Mouse (Mus musculus) adipocyte (in vitro differentiated cells): ENCODE data around the gene Pank1.
A peak's percentile ranks its signal among the peaks of the same experiment; 100 is the strongest.

Source experiments
- DNase-seq: peaks from one replicate; pipeline ENCODE4 v3.0.0-alpha.2; 2016; ENCODE audit warnings: low spot score

The Pank1 gene

DNA sequence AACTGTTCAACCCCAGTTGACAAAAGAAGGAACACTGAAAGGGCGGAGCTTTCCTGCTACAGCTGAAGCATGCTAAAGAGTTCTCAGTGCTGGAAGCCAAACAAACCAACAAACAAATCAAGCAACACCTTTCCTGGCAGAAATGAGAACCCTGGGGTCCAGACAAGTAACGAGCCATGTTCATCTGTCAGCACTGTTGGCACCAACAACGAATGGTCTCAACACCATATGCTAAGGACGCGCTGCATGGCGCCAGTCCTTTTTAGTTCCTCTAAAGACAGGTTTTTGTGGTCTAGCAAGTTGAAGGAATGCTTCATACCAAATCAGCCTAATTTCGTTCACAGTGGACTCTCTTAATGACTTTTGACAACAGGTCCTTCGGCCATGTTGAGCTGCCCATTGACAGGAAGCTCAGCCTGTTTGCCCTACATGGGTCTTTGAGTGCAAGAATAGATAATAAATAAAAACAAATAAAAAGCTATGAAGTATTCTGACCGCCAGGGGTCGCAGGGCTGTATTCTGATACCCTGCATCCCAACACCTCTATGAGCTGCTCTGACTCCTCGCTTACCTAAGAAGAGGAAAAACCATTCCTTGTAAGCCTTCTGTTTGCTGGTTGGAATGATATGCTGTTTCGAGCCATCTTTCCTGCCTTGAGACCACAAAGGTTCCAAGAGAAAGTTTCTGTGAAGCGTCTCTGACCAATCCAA lies 53.2 kb downstream of the Pank1 start:
- DNase-seq, result peak; percentile 40

DNA sequence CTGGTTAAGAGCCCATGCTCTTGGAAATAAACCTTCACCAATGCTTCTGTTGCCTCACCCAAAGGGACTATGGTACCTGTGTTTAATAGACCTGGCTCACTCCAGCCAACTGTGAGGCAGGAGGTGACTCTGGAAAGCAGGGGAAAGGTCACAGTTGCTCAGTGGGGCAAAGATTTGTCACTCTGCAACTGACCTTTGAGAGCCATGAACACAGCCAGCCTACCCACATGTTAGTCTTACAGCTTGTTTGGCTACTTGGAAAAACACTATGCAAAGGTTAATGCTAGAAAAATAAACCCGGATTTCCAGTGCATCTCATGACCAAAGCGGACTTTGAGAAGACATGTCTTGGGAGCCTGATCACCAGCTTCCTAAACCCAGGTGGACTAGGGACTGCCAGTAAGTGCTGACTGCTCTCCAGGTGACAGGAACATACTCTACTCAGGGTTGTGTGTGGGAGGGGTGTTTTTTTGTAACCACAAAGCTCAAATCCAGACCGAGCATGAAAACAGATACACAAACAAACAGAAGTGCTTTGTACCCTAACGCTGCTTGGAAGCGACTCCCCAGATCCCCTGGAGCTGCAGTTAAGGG lies 59.6 kb downstream of the Pank1 start:
- DNase-seq, result peak; percentile 28

DNA sequence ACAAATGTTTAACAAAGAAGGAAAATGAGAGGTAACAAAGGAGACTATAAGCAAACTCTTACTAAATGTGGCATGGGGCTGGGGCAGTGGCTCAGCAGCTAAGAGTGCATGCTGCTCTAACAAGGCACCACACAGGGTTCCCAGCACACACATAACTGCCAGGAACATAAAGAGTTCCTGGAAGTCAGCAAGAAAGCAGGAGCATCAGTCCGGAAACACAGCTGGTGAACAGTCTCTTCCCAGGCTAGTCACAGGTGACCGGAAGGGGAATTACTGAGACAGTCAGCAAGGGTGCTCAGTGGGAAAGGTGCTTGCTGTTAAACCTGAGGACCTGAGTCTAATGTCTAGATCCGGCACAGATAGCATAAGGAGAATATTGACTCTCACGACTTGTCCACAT lies 63.9 kb downstream of the Pank1 start:
- DNase-seq, result no peak

DNA sequence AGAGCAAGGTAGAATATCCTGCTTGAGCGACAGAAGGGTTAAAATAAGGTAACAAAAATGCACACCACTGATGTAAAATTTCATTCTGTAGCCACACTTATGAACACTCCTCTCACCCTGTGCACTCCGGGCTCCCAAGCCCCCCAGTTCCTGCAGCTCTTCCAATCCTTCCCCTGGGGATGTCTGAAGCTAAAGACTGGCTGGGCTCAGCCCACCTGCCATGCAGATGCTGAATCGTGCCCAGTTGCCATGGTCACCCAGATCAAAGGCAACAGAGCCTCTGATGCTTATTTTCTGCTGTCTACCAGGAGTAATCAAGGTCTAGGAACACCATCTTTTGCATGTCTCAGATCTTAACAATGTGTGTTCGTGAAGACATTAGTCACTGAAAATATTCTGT lies 64.6 kb downstream of the Pank1 start:
- DNase-seq, result no peak

DNA sequence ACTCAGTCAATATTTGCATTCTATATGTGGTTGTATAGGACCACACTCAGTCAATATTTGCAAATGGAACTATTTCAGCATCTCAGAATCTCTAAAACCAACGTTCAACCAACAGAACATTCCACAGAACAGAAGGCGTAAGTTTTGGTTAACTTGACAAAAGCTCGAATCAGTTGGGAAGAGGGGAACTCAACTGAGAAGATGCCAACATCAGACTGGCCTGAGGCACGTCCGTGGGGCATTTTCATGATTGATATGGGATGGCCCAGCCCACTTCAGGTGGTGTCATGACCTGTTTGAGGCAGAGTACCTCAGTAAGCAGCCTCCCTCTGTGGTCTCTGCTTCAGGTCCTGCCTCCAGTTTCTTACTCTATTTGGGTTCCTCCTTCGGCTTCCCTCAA lies 65.3 kb downstream of the Pank1 start:
- no peak for DNase-seq

DNA sequence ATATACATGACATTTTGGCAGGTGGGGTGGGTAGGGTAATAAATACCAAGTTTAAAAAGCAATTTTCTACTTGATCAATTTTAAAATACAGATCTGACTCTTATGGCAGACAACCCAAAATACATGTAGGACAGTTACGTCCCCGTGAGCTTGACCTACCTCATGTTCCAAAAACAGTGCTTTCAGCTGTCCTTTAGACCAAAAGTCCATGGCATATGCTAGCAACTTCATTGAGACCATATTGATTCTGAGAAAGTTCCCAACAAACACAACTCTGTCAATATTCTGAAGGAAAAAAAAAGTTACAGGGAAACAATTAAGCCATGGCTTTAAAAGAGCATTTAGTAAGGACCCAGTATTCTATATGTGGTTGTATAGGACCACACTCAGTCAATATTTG lies 65.7 kb downstream of the Pank1 start:
- no peak for DNase-seq

DNA sequence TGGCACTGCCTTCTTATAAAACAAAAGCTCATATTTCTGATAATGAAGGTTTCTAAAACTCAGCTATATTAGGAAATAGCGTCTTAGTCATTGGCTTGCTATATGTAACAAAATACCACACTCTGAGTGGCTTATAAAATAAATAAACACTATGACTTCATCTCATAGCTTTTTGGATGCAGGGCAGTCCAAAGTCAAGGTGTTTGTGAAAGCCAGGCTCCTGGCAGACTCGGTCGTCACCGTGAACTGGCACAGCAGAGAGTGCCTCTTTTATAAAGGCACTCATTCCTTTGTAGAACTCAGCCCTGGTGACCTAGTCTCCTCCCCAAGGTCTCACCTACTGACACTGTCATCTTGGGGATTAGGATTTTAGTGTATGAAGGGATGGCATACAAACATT lies 66.5 kb downstream of the Pank1 start:
- no peak for DNase-seq

DNA sequence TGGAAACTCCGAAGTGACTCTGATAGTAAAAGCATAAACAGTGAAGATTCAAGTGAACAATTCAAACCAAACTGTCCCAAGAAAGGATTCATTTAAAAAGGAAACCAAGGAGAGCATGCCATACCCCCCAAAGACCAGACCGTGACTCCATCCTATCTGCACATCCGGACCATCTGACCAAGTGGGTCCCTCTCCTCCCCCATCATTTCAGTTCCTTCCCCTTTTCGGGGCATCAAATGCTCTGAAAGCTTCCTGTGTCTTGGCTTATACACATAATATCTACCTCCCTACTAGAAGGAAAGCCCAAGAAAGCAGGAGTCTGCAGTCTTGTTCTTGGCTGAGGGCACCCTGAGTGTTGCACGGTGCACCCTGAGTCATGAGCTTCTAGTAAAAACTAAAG lies 72.1 kb downstream of the Pank1 start:
- DNase-seq, result no peak

DNA sequence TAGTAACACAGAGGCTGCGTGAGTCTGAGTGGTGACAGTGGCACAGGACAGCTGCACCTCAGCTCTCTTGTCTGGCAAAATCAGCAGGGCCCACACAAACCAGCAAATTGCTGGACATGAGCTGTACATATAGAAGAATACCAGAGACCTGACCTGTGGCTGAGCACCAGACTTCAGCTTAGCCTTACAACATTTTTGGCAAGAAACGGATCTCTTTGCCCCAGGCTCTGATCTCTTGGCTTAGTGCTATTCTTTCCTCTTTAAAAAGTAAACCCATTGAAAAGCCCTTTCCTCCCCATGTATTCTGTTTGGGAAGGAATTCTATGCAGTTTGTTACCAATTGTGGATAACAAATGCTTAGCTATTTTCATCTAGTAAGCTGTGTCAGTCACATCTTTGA lies 74.2 kb downstream of the Pank1 start:
- peak; percentile 70 for DNase-seq

DNA sequence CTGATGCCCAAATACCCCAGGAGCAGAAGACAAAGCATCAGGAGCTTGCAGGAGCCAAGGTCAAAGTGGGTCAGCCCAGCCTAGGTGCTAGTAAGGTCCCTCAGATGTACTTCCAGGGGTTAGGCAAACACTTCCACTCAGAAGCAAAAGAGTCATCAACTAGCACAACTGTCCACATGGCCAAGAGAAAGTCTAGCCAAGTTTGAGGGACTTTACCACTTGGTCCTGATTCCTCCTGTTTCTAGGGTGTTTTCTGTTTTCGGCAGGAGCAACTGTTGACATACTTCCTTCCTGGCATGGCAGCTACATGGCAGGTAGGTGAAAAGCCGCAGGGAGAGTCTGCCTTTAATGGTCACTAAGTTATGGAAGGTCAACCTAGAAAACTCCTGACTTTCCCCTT lies 74.7 kb downstream of the Pank1 start:
- peak; percentile 36 for DNase-seq

DNA sequence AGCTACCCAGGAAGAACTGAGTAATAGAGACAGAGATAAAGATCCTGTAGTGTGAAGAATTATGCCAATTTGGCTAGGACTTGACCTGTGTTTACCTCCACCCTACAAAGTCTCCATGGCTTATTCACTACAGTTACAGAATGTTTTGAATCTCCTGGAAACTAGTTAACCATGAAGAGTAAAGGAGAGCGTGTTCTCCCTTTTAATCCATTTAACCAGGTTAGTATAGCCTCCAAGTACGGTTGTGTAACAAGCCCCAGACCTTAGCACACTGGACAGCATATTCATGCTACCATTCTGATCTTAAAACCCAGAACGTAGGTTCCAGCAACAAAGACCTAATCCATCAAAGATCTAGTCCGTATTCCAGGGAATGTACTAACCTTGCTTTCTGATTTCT lies 75.9 kb downstream of the Pank1 start:
- no peak for DNase-seq

DNA sequence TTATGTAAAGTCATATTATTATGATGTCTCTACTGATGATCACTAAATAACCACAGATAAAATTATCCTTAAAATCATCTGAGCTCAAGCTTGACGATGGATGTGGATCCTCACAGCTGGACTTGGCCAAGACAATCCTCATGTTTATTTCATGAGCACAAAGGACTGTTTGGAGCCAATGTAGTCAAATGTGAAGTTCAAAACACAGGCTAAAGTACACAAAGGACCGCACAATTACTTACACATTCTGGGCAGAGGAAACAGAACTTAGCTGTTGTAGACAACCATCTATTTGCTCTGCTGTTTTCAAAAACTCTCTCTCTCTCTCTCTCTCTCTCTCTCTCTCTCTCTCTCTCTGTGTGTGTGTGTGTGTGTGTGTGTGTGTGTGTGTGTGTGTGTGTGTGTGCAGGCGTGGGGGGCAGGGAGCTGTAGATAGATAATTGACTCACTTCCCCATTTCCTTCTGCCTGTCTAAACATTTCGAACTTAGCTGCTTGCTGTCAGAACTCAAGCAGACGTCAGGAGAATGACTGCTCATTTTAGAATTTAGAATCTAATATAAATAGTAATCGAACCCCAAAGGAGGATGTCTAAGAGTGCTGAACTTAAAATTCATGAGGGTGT lies 79.5 kb downstream of the Pank1 start:
- no peak for DNase-seq

DNA sequence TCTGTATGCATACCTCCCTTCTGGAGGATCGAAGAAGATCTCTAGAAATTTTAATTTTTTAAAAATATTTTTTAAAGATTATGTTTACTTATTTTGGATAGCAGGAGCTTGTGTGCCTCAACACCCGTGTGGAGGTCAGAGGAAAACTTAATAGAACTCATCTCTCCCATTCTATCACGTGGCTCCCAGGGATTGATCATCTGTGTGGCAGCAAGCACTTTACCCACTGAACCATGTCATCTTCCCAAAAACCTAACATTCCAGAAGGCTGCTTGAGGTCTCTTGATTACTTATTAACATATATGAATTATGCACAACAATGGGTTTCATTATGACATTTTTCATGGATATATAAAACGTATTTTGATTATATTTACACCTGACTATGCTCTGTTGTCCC lies 82.9 kb downstream of the Pank1 start:
- no peak for DNase-seq

DNA sequence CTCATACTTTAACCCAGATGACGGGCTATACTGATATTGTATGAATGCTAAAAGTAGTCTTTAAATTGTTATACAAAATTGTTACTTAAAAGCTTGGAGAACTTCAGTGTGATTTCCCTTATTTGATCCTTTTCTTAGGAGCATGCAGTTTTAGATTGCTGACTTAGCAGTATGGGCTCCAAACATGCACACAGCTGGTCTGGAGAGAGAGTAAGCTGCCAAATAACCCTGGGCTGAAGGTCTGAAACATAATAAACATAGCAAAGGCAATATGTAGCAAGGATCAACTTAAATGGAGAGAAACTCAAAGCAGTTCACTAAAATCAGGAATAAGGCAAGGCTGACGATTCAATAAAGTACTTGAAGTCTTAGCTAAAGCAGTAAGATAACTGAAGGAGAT lies 96.8 kb downstream of the Pank1 start:
- DNase-seq, result no peak

DNA sequence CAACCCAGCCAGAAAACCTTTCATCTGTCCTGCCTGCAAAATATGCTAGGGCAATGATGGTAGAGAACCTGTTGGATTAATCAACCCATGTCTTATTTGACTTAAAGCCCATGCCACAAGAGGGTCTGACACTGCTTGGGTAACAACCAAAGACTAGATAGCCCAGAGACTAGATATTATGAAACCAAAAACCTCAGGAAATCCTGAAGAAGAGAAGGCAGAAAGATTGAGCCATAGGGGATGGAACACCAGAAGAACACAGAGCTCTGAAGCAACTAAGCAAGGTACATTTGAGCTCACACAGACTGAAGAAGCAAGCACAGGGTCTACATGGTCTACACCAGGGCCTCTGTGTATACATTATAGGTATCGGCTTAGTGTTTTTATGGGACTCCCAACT lies 100.3 kb downstream of the Pank1 start:
- no peak for DNase-seq

DNA sequence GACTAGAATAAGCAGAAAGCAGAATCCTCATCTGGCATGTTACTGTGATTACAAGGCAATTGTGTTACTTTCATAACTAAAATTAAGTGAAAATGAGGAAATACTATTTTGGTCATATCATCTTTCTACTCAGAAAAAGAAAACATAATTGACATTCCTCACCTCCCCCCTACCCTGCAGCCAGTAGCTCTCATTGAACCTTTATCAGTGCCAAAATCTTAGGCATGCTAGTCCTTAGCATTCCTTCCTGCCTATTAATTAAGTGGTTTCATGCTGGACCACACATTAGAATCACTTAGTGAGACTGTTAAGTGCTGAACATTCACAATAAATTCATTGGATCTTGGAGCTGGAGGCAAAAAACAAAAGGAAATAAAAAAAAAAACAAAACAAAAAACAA lies 101.2 kb downstream of the Pank1 start:
- no peak for DNase-seq

DNA sequence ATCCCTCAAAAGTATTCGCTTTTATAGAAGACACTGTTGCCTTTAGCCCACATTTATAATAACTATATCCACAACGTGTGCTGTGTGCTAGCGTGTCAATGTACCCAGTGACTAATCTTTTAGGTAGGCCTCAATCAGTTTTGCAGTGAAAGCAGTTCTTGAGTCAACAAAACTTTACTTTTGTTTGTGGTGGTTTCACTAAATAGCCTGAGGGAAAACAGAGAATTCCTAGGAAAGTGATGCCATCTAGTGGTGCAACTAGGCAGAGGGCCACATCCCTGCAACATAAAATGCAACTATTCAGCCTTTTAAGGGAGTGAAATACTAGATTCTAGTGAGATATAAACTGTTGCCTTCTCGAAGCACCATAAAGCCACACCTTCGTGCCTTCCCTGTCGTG lies 106.5 kb downstream of the Pank1 start:
- peak; percentile 85 for DNase-seq

DNA sequence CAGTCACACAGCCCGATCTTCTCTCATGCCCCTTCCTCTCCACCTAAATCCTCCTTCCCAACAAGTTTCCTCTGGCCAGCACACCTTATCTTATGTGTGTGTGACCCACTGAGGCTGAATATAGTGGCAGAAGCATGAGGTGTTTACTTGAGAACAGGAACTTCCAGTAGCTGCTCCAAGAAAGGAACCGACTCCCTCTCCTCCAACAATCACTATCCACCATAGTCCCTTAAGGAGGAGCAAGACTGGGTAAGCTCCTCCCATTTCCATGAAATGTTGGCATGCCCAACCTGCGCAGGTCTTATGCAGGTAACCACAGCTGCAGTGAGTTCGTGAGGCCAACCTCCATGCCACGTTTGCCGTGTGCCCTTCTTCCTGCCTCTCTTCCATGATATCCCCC lies 108.5 kb downstream of the Pank1 start:
- DNase-seq, result no peak

DNA sequence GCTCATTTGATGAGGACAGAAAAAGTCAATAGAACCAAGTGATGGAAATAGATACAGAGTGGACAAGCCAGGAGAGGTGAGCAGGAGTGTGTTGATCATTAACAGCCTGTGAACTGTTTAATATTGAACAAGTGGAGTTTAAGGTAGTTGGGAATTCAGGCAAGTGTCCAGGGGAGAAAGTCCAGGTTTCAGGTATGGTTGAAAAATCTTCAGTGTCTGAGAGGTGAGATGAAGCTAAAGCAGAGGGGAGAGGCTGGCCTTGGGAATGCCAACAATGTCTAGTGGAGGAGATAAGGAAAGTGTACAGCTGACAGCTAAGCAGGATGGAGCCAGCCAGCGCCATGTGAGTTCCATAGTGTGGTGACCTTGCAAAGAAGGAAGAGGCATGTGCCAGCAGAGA lies 120.5 kb downstream of the Pank1 start:
- DNase-seq, result no peak
